Mouse (Mus musculus) intestine, postnatal 0 days (tissue): ENCODE measurements at regions not wholly inside any gene's neighbourhood (a gene's known extent, or its start where the extent isn't known, plus 50 kb on each side); places are given as distances from the start of the nearest gene placed in this dataset.

Source experiments
- ATAC-seq: fragments of 200-750 bp; cut with Nextera tagmentation; 2 replicates; pipeline ENCODE4 v1.8.0; 2017; ENCODE audit warnings: mild to moderate bottlenecking, moderate TSS enrichment, moderate library complexity
- H3K27ac ChIP-seq: fragments of 300-500 bp; sonication (generic); 2 replicates; pipeline ENCODE4 v1.5.1; 2014; ENCODE audit warnings: mild to moderate bottlenecking, low read depth, low read length, moderate library complexity
- H3K27me3 ChIP-seq: fragments of 300-500 bp; sonication (generic); replicated peaks from 2 replicates; pipeline ENCODE4 v1.6.1; 2014; ENCODE audit warnings: low read length, mixed read lengths; ENCODE audit not compliant: control insufficient read depth, insufficient read depth
- H3K36me3 ChIP-seq: fragments of 300-500 bp; sonication (generic); 2 replicates; pipeline ENCODE4 v1.6.1; 2014; ENCODE audit warnings: mild to moderate bottlenecking, moderate library complexity; ENCODE audit not compliant: control insufficient read depth, insufficient read depth
- H3K4me1 ChIP-seq: fragments of 300-500 bp; sonication (generic); replicated peaks from 2 replicates; pipeline ENCODE4 v1.6.1; 2014; ENCODE audit warnings: antibody characterized with exemption, low read length, mixed read lengths; ENCODE audit not compliant: control insufficient read depth, insufficient read depth
- H3K4me2 ChIP-seq: fragments of 300-500 bp; sonication (generic); replicated peaks from 2 replicates; pipeline ENCODE4 v1.6.1; 2014; ENCODE audit warnings: low read depth, mild to moderate bottlenecking, moderate library complexity
- H3K4me3 ChIP-seq: fragments of 300-500 bp; sonication (generic); 2 replicates; pipeline ENCODE4 v1.5.1; 2014; ENCODE audit warnings: low read depth, low read length
- H3K9ac ChIP-seq: fragments of 300-500 bp; sonication (generic); 2 replicates; pipeline ENCODE4 v1.6.1; 2014; ENCODE audit warnings: mild to moderate bottlenecking, low read depth, low read length
- H3K9me3 ChIP-seq: fragments of 300-500 bp; sonication (generic); 2 replicates; pipeline ENCODE4 v1.6.1; 2016; ENCODE audit warnings: mixed run types; ENCODE audit not compliant: control insufficient read depth
- CTCF ChIP-seq: sonication (generic); IDR thresholded peaks from 2 replicates; pipeline ENCODE4 v1.5.1; 2016; ENCODE audit warnings: low read depth, mild to moderate bottlenecking, control low read depth, antibody characterized with exemption, moderate library complexity
- WGBS: fragments of 180-500 bp; shearing (Covaris S2); extraction: QIAGEN DNeasy Blood & Tissue Kit; methylation state at CpG from one replicate; pipeline ENCODE4 v1.1.7; 2014; 5-methylcytosine and 5-hydroxymethylcytosine counted together

- Histone ChIP-seq H3K9me3 (no peaks in the 10 kb centered on the region), H3K27me3 (no peaks in the 10 kb centered on the region), H3K4me2 (peak overlapping the region; percentile 39), H3K4me3 (0 out of 2 replicates have a peak overlapping the region, but pooled peaks have one; percentile 4), H3K27ac (peak overlapping the region; percentile 86), H3K36me3 (no peaks in the 10 kb centered on the region), H3K4me1 (peaks cover 11% of the 10 kb centered on the region), H3K9ac (no peak overlapping the region)
- ATAC-seq, result peak; percentile 95
- no peak for TF ChIP-seq CTCF
- WGBS, result 59% methylated on average over 6 of the region's 6 CpGs
Measured at GRCm38 (mm10) chr13:3743692-3744457, 60.2 kb downstream of the Calml3 start.

GRCm38 (mm10) chr13:3742763-3743401, 61.2 kb downstream of the Calml3 start:
- peak overlapping the region; percentile 80 for H3K27ac ChIP-seq
- 8% methylated on average over 4 of the region's 4 CpGs for WGBS
- no peak overlapping the region for H3K4me3 ChIP-seq
- peaks cover 11% of the 10 kb centered on the region for H3K4me1 ChIP-seq
- 0 out of 2 replicates have a peak, but pooled peaks have one; percentile 21 for ATAC-seq
- H3K9ac ChIP-seq, result no peak overlapping the region
- no peaks in the 10 kb centered on the region for H3K9me3 ChIP-seq
- H3K27me3 ChIP-seq, result no peaks in the 10 kb centered on the region
- H3K4me2 ChIP-seq, result no peak overlapping the region
- peak; percentile 50 for TF ChIP-seq CTCF
- no peaks in the 10 kb centered on the region for H3K36me3 ChIP-seq

GRCm38 (mm10) chr13:3742094-3742730, 61.9 kb downstream of the Calml3 start:
- WGBS, result 30% methylated on average over 2 of the region's 2 CpGs
- Histone ChIP-seq H3K27me3 (no peaks in the 10 kb centered on the region), H3K9me3 (no peaks in the 10 kb centered on the region), H3K27ac (0 out of 2 replicates have a peak overlapping the region, but pooled peaks have one; percentile 51), H3K4me1 (peaks cover 11% of the 10 kb centered on the region), H3K36me3 (no peaks in the 10 kb centered on the region), H3K4me2 (no peak overlapping the region), H3K9ac (no peak overlapping the region), H3K4me3 (no peak overlapping the region)
- no peak for ATAC-seq
- TF ChIP-seq CTCF, result no peak

DNA sequence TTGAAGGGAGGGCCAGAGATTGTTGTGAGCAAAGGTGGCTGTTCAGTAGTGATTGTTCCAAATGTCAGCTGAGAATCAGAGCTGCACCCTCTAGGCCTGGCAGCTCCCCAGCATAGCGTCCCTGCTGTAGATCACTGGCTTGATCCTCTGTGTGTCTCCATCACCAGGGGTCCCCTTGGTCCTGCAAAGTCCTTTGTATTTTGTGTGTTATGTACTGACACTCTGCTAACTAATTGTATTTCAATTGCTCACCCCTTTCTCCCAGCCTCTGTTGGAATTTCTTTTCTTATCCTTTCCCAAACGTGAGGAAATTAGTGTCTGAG, 73.5 kb downstream of the Calml3 start:
- no peak overlapping the region for H3K27ac ChIP-seq
- no peak overlapping the region for H3K4me3 ChIP-seq
- H3K4me2 ChIP-seq, result no peak overlapping the region
- no peaks in the 10 kb centered on the region for H3K27me3 ChIP-seq
- no peaks in the 10 kb centered on the region for H3K36me3 ChIP-seq
- TF ChIP-seq CTCF, result no peak
- WGBS, result 23% methylated on average over 2 of the region's 2 CpGs
- peak; percentile 45; the same call in 1 of the 2 replicates for ATAC-seq
- H3K4me1 ChIP-seq, result 0 out of 2 replicates have a peak, but pooled peaks cover 5% of the 10 kb centered on the region
- H3K9ac ChIP-seq, result no peak overlapping the region
- H3K9me3 ChIP-seq, result no peaks in the 10 kb centered on the region

DNA sequence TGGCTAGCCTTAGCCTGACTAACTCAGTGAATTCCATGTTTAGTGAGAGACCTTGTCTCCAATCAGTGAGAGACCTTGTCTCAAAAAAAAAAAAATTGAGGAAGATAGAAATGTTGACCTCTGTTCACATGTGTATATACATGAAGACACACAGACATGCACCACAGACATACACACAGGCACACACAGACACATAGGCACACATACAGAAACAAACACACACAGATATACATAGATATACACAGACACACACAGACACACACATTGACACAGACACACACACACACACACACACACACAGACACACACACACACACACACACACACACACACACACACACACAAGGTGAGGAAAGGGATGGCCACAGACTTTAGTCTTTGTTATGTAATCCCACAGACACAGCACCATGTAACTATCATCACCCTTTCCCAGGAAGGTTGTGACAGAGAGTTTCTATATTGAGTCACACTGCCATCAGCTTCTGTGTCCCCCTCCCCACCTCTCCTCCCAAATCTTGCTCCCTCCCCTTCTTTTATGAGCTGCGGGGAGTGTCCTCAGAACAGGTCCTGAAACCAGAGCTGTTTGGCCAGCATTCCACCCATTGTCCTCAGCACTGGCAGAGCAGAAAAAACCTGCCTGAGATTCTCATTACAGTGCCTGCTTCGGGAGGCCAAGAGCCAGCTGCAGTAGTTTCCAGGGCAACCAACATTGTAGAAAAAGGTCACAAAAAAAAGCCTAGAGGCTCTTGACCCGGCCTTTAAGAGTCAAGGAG, 74.0 kb downstream of the Calml3 start:
- TF ChIP-seq CTCF, result no peak
- Histone ChIP-seq H3K4me3 (no peak overlapping the region), H3K4me1 (0 out of 2 replicates have a peak, but pooled peaks cover 5% of the 10 kb centered on the region), H3K9ac (no peak overlapping the region), H3K27ac (no peak overlapping the region), H3K4me2 (no peak overlapping the region), H3K27me3 (no peaks in the 10 kb centered on the region), H3K36me3 (no peaks in the 10 kb centered on the region), H3K9me3 (no peaks in the 10 kb centered on the region)
- ATAC-seq, result peak; percentile 49
- WGBS, result 14% methylated on average over 3 of the region's 3 CpGs
